Mouse (Mus musculus) cerebellum, adult 9-11 months (tissue): ENCODE data around the gene Cwc25.

Experiments
- DNase-seq: peaks from one replicate; pipeline ENCODE4 v3.0.0; 2022

Cwc25 gene

GRCm38 (mm10) chr11:97697891-97698529 is 68.3 kb downstream of the Cwc25 start:
- peak; percentile 63 for DNase-seq

- DNase-seq, result peak; percentile 58
Measured at GRCm38 (mm10) chr11:97697199-97697890, 69.0 kb downstream of the Cwc25 start.

- DNase-seq, result no peak
Measured at GRCm38 (mm10) chr11:97696669-97697068, 69.7 kb downstream of the Cwc25 start.

GRCm38 (mm10) chr11:97695712-97696401 is 70.5 kb downstream of the Cwc25 start:
- DNase-seq, result peak; percentile 56
